Mouse (Mus musculus): Measurements from ENCODE around the gene Anp32a. TPM values are rescaled to one million over a fixed set of nuclear protein-coding genes. Genes with fewer than 3 reads are reported as not detected.

Gene Anp32a
- polyA plus RNA-seq, 1 experiment from 2014 or later: 176 TPM

- 67% methylated on average over 10 of the region's 10 CpGs for WGBS
- no peak overlapping the region for H3K4me2 ChIP-seq (ENCODE audit: low read depth, low read length)
- H3K27ac ChIP-seq (ENCODE audit: low read length): peak overlapping the region; percentile 82; the same call in 1 of the 2 replicates
- no peak for ATAC-seq (replicated peaks; ENCODE audit: extremely low read depth, insufficient read depth, low FRiP score)
- H3K4me3 ChIP-seq (ENCODE audit: low read length): no peak overlapping the region
- H3K36me3 ChIP-seq (ENCODE audit: control insufficient read depth, insufficient read depth): peaks cover 18% of the 10 kb centered on the region
- no peak overlapping the region for H3K9ac ChIP-seq (ENCODE audit: low read length)
- H3K9me3 ChIP-seq (replicated peaks; ENCODE audit: control insufficient read depth, low read length): no peaks in the 10 kb centered on the region
- peaks cover 27% of the 10 kb centered on the region for H3K4me1 ChIP-seq (ENCODE audit: control insufficient read depth, insufficient read depth, low read length)
- H3K27me3 ChIP-seq (ENCODE audit: control insufficient read depth, insufficient read depth, low read length): no peaks in the 10 kb centered on the region
Observed at GRCm38 (mm10) chr9:62382519-62383084, 41.5 kb downstream of the Anp32a start.

GRCm38 (mm10) chr9:62385062-62385461 is 44.0 kb downstream of the Anp32a start:
- no peak overlapping the region for H3K27ac ChIP-seq (ENCODE audit: low read length)
- no peak overlapping the region for H3K4me3 ChIP-seq (ENCODE audit: low read length)
- no peak overlapping the region for H3K4me2 ChIP-seq (ENCODE audit: low read depth, low read length)
- H3K36me3 ChIP-seq (ENCODE audit: control insufficient read depth, insufficient read depth): no peaks in the 10 kb centered on the region; the same call in 1 of the 2 replicates
- no peak overlapping the region for H3K9ac ChIP-seq (ENCODE audit: low read length)
- no peak for ATAC-seq (replicated peaks; ENCODE audit: extremely low read depth, insufficient read depth, low FRiP score)
- H3K9me3 ChIP-seq (replicated peaks; ENCODE audit: control insufficient read depth, low read length): no peaks in the 10 kb centered on the region
- no peaks in the 10 kb centered on the region for H3K27me3 ChIP-seq (ENCODE audit: control insufficient read depth, insufficient read depth, low read length)
- WGBS: 68% methylated on average over 6 of the region's 6 CpGs
- peaks cover 27% of the 10 kb centered on the region for H3K4me1 ChIP-seq (ENCODE audit: control insufficient read depth, insufficient read depth, low read length)

DNA sequence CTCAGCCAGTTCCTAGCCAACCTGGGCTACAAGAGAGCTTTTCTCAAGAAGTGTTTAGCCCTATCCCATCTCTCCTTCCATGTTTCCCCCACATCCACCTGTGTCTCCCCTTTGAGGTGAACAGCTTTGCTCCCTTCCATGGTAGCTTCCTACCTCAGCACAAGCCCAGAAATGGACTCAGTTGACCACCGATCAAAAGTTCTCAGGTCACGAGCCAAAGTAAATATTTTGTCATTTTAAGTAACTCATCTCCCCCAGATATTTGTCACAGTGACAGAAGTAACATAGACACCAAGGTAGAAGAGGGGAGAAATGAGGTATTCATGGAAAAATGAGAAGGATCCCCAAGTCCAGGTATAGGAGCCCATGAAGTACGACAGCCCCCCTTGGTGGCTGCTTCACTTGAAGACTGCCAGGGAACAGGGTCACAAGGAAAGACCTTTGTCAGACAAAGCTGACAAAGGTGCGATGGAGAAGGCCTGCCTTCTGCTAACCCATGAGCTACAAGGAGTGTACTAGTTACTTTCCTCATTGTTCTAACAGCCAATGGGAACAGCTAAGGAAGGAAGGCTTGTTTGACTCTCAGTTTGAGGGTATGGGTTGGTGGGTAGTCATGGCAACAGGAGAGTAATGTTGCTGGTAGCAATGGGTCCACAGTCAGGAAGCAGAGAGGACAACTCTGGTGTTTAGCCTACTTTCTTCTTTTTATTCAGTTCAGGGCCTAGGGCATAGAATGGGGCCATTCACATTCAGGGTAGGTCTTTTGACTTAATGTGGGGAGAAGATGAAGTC is 44.8 kb downstream of the Anp32a start:
- Histone ChIP-seq H3K9me3 (replicated peaks; ENCODE audit: control insufficient read depth, low read length) (no peaks in the 10 kb centered on the region), H3K27ac (ENCODE audit: low read length) (no peak overlapping the region), H3K27me3 (ENCODE audit: control insufficient read depth, insufficient read depth, low read length) (no peaks in the 10 kb centered on the region), H3K4me2 (ENCODE audit: low read depth, low read length) (no peak overlapping the region), H3K4me3 (ENCODE audit: low read length) (no peak overlapping the region), H3K9ac (ENCODE audit: low read length) (no peak overlapping the region), H3K36me3 (ENCODE audit: control insufficient read depth, insufficient read depth) (no peaks in the 10 kb centered on the region), H3K4me1 (ENCODE audit: control insufficient read depth, insufficient read depth, low read length) (peaks cover 18% of the 10 kb centered on the region)
- 88% methylated on average over 4 of the region's 4 CpGs for WGBS
- ATAC-seq (replicated peaks; ENCODE audit: extremely low read depth, insufficient read depth, low FRiP score): no peak

DNA sequence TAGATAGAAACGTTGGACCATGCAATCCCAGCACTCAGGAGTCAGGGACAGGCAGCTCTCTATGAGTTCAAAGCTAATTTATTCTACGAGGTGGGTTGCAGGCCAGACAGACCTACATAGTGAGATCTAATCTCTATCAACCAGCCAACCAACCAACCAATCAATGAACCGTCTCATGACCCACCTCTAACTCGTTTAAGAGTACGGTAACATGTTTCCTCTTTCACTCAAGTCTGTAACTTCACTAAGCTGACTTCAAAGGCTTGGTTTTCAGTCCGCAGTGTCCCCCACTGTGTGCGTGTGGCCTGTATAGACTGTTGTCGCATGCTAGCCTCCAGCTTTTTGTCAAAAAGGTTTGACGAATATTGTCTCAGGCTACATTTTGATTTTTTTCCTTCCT is 48.6 kb downstream of the Anp32a start:
- Histone ChIP-seq H3K9ac (ENCODE audit: low read length) (no peak overlapping the region), H3K36me3 (ENCODE audit: control insufficient read depth, insufficient read depth) (no peaks in the 10 kb centered on the region), H3K27me3 (ENCODE audit: control insufficient read depth, insufficient read depth, low read length) (no peaks in the 10 kb centered on the region), H3K4me3 (ENCODE audit: low read length) (no peak overlapping the region), H3K27ac (ENCODE audit: low read length) (no peak overlapping the region), H3K9me3 (replicated peaks; ENCODE audit: control insufficient read depth, low read length) (no peaks in the 10 kb centered on the region), H3K4me2 (ENCODE audit: low read depth, low read length) (no peak overlapping the region), H3K4me1 (ENCODE audit: control insufficient read depth, insufficient read depth, low read length) (no peaks in the 10 kb centered on the region)
- 73% methylated on average over 9 of the region's 9 CpGs for WGBS
- no peak for ATAC-seq (replicated peaks; ENCODE audit: extremely low read depth, insufficient read depth, low FRiP score)

GRCm38 (mm10) chr9:62393531-62393930 is 52.4 kb downstream of the Anp32a start:
- Histone ChIP-seq H3K9ac (ENCODE audit: low read length) (no peak overlapping the region), H3K27me3 (ENCODE audit: control insufficient read depth, insufficient read depth, low read length) (no peaks in the 10 kb centered on the region), H3K9me3 (replicated peaks; ENCODE audit: control insufficient read depth, low read length) (no peaks in the 10 kb centered on the region), H3K4me1 (ENCODE audit: control insufficient read depth, insufficient read depth, low read length) (no peaks in the 10 kb centered on the region), H3K4me2 (ENCODE audit: low read depth, low read length) (no peak overlapping the region), H3K4me3 (ENCODE audit: low read length) (no peak overlapping the region), H3K27ac (ENCODE audit: low read length) (no peak overlapping the region), H3K36me3 (ENCODE audit: control insufficient read depth, insufficient read depth) (no peaks in the 10 kb centered on the region)
- ATAC-seq (replicated peaks; ENCODE audit: extremely low read depth, insufficient read depth, low FRiP score): no peak
- 46% methylated on average over 2 of the region's 2 CpGs for WGBS

- no peak for ATAC-seq (replicated peaks; ENCODE audit: extremely low read depth, insufficient read depth, low FRiP score)
- Histone ChIP-seq H3K4me3 (ENCODE audit: low read length) (no peak overlapping the region), H3K36me3 (ENCODE audit: control insufficient read depth, insufficient read depth) (no peaks in the 10 kb centered on the region), H3K27me3 (ENCODE audit: control insufficient read depth, insufficient read depth, low read length) (no peaks in the 10 kb centered on the region), H3K27ac (ENCODE audit: low read length) (no peak overlapping the region), H3K9ac (ENCODE audit: low read length) (no peak overlapping the region), H3K9me3 (replicated peaks; ENCODE audit: control insufficient read depth, low read length) (no peaks in the 10 kb centered on the region), H3K4me2 (ENCODE audit: low read depth, low read length) (no peak overlapping the region), H3K4me1 (ENCODE audit: control insufficient read depth, insufficient read depth, low read length) (no peaks in the 10 kb centered on the region)
- WGBS: 64% methylated on average over 2 of the region's 2 CpGs
Observed at GRCm38 (mm10) chr9:62394163-62394562, 53.1 kb downstream of the Anp32a start.

DNA sequence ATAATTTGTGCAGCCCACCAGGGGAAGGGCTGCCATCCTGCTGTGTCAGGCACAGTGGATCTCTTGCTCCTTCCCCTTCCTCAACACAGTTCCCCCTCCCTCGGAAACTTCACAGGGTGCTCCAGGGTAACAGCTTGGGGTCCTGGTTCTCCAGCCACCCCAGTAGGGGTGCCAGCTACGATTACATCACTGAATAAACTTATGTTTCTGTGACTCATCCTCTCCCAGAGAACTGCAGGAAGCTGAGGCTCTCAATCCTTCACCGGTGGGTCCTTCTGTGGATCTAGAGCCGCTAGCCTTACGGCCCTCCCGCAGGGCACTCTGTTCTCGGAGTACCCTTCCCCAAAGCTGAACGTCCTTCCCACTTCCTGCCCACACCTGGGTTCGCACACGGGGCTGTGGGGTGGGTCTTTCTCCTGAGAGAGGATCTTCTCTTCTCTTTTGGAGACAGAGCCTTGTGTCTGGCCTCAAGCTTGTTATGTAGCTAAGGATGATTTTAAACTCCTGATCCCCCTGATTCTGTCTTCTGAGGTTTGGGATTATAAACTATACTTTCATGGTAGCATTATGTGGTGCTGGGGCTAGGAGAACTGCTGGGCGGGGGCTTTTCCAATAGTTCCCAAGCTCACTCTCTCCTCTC is 59.6 kb downstream of the Anp32a start:
- Histone ChIP-seq H3K36me3 (ENCODE audit: control insufficient read depth, insufficient read depth) (no peaks in the 10 kb centered on the region), H3K27ac (ENCODE audit: low read length) (no peak overlapping the region), H3K9me3 (replicated peaks; ENCODE audit: control insufficient read depth, low read length) (peaks cover 3% of the 10 kb centered on the region; the same call in 1 of the 2 replicates), H3K4me3 (ENCODE audit: low read length) (no peak overlapping the region), H3K27me3 (ENCODE audit: control insufficient read depth, insufficient read depth, low read length) (no peaks in the 10 kb centered on the region), H3K4me1 (ENCODE audit: control insufficient read depth, insufficient read depth, low read length) (no peaks in the 10 kb centered on the region; the same call in 1 of the 2 replicates), H3K4me2 (ENCODE audit: low read depth, low read length) (no peak overlapping the region), H3K9ac (ENCODE audit: low read length) (no peak overlapping the region)
- 40% methylated on average over 11 of the region's 11 CpGs for WGBS
- no peak for ATAC-seq (replicated peaks; ENCODE audit: extremely low read depth, insufficient read depth, low FRiP score)

DNA sequence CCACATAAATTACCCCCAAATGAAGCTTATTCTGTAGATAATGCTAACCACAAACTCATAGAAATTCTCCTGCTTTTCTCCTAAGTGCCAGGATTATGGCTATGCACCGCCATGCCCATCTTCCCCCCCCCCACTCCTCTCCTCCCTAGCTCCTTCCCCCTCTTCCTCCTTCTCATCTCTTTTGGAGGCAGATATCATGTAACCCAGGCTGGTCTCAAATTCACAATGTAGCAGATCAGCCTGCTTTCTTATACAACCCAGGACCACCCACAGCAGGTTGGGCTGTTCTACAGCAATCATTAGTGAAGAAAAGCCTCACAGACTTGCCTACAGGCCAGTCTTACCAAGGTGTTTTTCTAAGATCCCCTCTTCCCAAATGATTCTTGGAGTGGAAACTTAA is 60.5 kb downstream of the Anp32a start:
- Histone ChIP-seq H3K4me1 (ENCODE audit: control insufficient read depth, insufficient read depth, low read length) (no peaks in the 10 kb centered on the region; the same call in 1 of the 2 replicates), H3K4me3 (ENCODE audit: low read length) (no peak overlapping the region), H3K4me2 (ENCODE audit: low read depth, low read length) (no peak overlapping the region), H3K9ac (ENCODE audit: low read length) (no peak overlapping the region), H3K27ac (ENCODE audit: low read length) (no peak overlapping the region), H3K36me3 (ENCODE audit: control insufficient read depth, insufficient read depth) (no peaks in the 10 kb centered on the region), H3K9me3 (replicated peaks; ENCODE audit: control insufficient read depth, low read length) (peaks cover 3% of the 10 kb centered on the region; the same call in 1 of the 2 replicates), H3K27me3 (ENCODE audit: control insufficient read depth, insufficient read depth, low read length) (no peaks in the 10 kb centered on the region)
- ATAC-seq (replicated peaks; ENCODE audit: extremely low read depth, insufficient read depth, low FRiP score): no peak
- 88% methylated on average over 1 of the region's 1 CpGs for WGBS

- no peak overlapping the region for H3K4me3 ChIP-seq (ENCODE audit: low read length)
- ATAC-seq (replicated peaks; ENCODE audit: extremely low read depth, insufficient read depth, low FRiP score): no peak
- peaks cover 7% of the 10 kb centered on the region for H3K9me3 ChIP-seq (replicated peaks; ENCODE audit: control insufficient read depth, low read length)
- H3K36me3 ChIP-seq (ENCODE audit: control insufficient read depth, insufficient read depth): no peaks in the 10 kb centered on the region
- WGBS: 70% methylated on average over 7 of the region's 7 CpGs
- no peaks in the 10 kb centered on the region for H3K27me3 ChIP-seq (ENCODE audit: control insufficient read depth, insufficient read depth, low read length)
- H3K27ac ChIP-seq (ENCODE audit: low read length): no peak overlapping the region
- H3K9ac ChIP-seq (ENCODE audit: low read length): no peak overlapping the region
- H3K4me2 ChIP-seq (ENCODE audit: low read depth, low read length): no peak overlapping the region
- no peaks in the 10 kb centered on the region for H3K4me1 ChIP-seq (ENCODE audit: control insufficient read depth, insufficient read depth, low read length)
Observed at GRCm38 (mm10) chr9:62406423-62407013, 65.4 kb downstream of the Anp32a start.
